Mouse (Mus musculus): ENCODE data around the gene Fcrl6.

- TF ChIP-seq ZC3H11A (IDR thresholded peaks at IDR 0.05; ENCODE audit: borderline replicate concordance, low read depth, low read length) (no peak), HCFC1 (IDR thresholded peaks at IDR 0.05; ENCODE audit: borderline replicate concordance, insufficient read depth, low read length) (no peak)
Observed at GRCm38 (mm10) chr1:172551009-172551408, 51.3 kb downstream of the Fcrl6 start.

Measured in ES-E14 (cell line).